Mouse (Mus musculus) liver, embryonic 12.5 days (tissue): ENCODE measurements around the gene Gm6408. TPM values are rescaled to one million over a fixed set of nuclear protein-coding genes. Genes with fewer than 3 reads are reported as not detected.
A peak's percentile ranks its signal among the peaks of the same experiment; 100 is the strongest.
"Not testable (repeated sequence)": the region's sequence is repeated elsewhere in the genome, so short reads cannot be mapped to it uniquely, and the experiment has no call there.

ENCODE experiments used
- ATAC-seq: fragments of 200-750 bp; cut with Nextera tagmentation; 2 replicates; pipeline ENCODE4 v1.8.0; 2017; ENCODE audit warnings: moderate number of reproducible peaks, mild to moderate bottlenecking, moderate library complexity
- H3K27ac ChIP-seq: fragments of 300-500 bp; sonication (generic); 2 replicates; pipeline ENCODE4 v1.5.1; 2016; ENCODE audit warnings: mild to moderate bottlenecking
- H3K27me3 ChIP-seq: fragments of 300-500 bp; sonication (generic); replicated peaks from 2 replicates; pipeline ENCODE4 v1.6.1; 2016; ENCODE audit warnings: mild to moderate bottlenecking, moderate library complexity
- H3K36me3 ChIP-seq: fragments of 300-500 bp; sonication (generic); 2 replicates; pipeline ENCODE4 v1.6.1; 2016; ENCODE audit warnings: mild to moderate bottlenecking, moderate library complexity
- H3K4me1 ChIP-seq: fragments of 300-500 bp; sonication (generic); 2 replicates; pipeline ENCODE4 v1.6.1; 2016
- H3K4me2 ChIP-seq: fragments of 300-500 bp; sonication (generic); 2 replicates; pipeline ENCODE4 v1.6.1; 2016; ENCODE audit warnings: mild to moderate bottlenecking, moderate library complexity
- H3K4me3 ChIP-seq: fragments of 300-500 bp; sonication (generic); 2 replicates; pipeline ENCODE4 v1.5.1; 2016; ENCODE audit warnings: mild to moderate bottlenecking, moderate library complexity
- H3K9ac ChIP-seq: fragments of 300-500 bp; sonication (generic); 2 replicates; pipeline ENCODE4 v1.6.1; 2016; ENCODE audit warnings: mild to moderate bottlenecking, moderate library complexity
- H3K9me3 ChIP-seq: fragments of 300-500 bp; sonication (generic); replicated peaks from 2 replicates; pipeline ENCODE4 v1.6.1; 2016; ENCODE audit warnings: mild to moderate bottlenecking, moderate library complexity
- WGBS: fragments of 180-500 bp; shearing (Covaris S2); methylation state at CpG from one replicate; pipeline ENCODE4 v1.1.7; 2016; ENCODE audit not compliant: insufficient replicate concordance; 5-methylcytosine and 5-hydroxymethylcytosine counted together
- polyA plus RNA-seq: library from polyadenylated mRNA; unstranded; fragments of >200 nt; fragmentation: Nextera tagmentation; extraction: Ambion mirVana; gene quantifications from 2 replicates; pipeline ENCODE4 v1.2.1, GENCODE M21; 2016

The Gm6408 gene
- polyA plus RNA-seq, 1 experiment from 2014 or later, result not detected

GRCm38 (mm10) chr5:146468311-146468710, 13.5 kb upstream of the Gm6408 start:
- 77% methylated on average over 9 of the region's 9 CpGs for WGBS
- Histone ChIP-seq H3K36me3 (no peaks in the 10 kb centered on the region), H3K4me3 (no peak overlapping the region), H3K9me3 (no peaks in the 10 kb centered on the region), H3K4me2 (no peak overlapping the region), H3K27me3 (no peaks in the 10 kb centered on the region), H3K9ac (no peak overlapping the region), H3K27ac (no peak overlapping the region), H3K4me1 (no peaks in the 10 kb centered on the region)
- no peak for ATAC-seq

GRCm38 (mm10) chr5:146470821-146471220, 10.9 kb upstream of the Gm6408 start:
- Histone ChIP-seq H3K27me3 (no peaks in the 10 kb centered on the region), H3K4me2 (no peak overlapping the region), H3K27ac (no peak overlapping the region), H3K36me3 (no peaks in the 10 kb centered on the region), H3K9me3 (no peaks in the 10 kb centered on the region), H3K4me3 (no peak overlapping the region), H3K4me1 (no peaks in the 10 kb centered on the region), H3K9ac (no peak overlapping the region)
- 76% methylated on average over 9 of the region's 9 CpGs for WGBS
- ATAC-seq, result no peak

DNA sequence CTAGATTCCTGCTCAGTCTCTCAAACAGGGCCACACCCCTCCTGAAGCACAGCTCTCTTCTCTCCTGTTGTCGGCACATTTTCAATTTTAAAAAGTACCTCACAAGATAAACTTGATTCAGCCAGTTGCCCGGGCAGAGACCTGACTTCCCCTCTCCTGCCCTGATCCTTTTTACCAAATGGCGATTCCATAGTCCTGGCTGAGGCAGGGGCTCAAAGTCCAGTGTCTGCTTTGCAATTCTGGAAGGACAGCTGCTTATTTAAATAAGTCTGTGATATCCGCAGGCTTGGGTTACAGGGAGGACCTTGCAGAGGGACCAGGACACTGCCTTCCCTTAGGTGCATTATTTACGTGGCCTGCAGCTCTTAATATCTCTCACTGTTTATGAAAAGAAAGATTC, 10.5 kb upstream of the Gm6408 start:
- H3K9me3 ChIP-seq, result no peaks in the 10 kb centered on the region
- no peaks in the 10 kb centered on the region for H3K4me1 ChIP-seq
- ATAC-seq, result peak; percentile 17; the same call in 1 of the 2 replicates
- no peak overlapping the region for H3K4me2 ChIP-seq
- H3K4me3 ChIP-seq, result no peak overlapping the region
- no peak overlapping the region for H3K9ac ChIP-seq
- no peaks in the 10 kb centered on the region for H3K36me3 ChIP-seq
- WGBS, result 53% methylated on average over 5 of the region's 5 CpGs
- H3K27me3 ChIP-seq, result no peaks in the 10 kb centered on the region
- H3K27ac ChIP-seq, result no peak overlapping the region

DNA sequence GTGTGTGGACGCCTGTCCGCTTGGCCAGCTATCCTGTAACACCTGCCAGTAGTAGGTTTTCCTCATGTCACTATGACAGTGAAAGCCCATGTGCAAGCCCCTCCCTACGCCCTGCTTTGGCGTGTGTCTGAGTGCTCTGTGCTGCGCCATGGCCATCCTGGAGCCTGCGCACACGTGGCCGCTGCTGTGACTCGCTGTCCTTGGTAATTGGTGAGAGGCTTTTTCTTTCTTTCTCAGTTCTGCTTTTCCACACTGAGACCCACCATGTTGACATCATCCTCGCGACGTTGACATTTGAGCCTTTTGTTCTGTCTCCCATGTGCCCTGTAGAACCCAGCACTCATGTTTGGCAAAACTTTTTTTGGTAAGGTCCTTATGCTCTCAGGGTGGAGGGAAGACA, 9.9 kb upstream of the Gm6408 start:
- no peak overlapping the region for H3K9ac ChIP-seq
- no peak overlapping the region for H3K4me2 ChIP-seq
- no peaks in the 10 kb centered on the region for H3K36me3 ChIP-seq
- H3K27me3 ChIP-seq, result no peaks in the 10 kb centered on the region
- H3K27ac ChIP-seq, result no peak overlapping the region
- no peaks in the 10 kb centered on the region for H3K4me1 ChIP-seq
- no peaks in the 10 kb centered on the region for H3K9me3 ChIP-seq
- H3K4me3 ChIP-seq, result no peak overlapping the region
- ATAC-seq, result no peak
- 73% methylated on average over 12 of the region's 12 CpGs for WGBS

DNA sequence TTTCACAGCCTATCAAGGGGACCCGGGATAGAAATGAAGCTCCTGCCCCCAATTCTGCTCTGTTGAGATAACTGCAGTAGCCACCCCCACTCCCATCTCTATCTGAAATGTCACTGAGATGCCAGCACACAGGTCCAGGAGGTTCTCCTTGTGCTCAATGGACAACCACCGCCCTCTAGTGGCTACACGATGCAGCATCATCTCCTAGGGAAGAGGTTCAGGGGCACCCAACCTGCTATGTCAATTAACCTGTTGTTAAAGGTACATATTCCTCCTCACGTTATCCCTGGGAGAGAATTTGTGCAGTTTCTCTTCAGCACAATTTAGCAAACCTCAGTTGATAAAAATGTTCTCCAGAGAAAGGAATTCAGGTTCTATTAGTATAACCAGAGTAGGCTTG, 2.2 kb upstream of the Gm6408 start:
- H3K9ac ChIP-seq, ATAC-seq, H3K36me3 ChIP-seq, H3K4me2 ChIP-seq, H3K4me3 ChIP-seq, H3K27me3 ChIP-seq, H3K9me3 ChIP-seq, H3K4me1 ChIP-seq, H3K27ac ChIP-seq: not testable (repeated sequence)
- 2% methylated on average over 4 of the region's 4 CpGs for WGBS

GRCm38 (mm10) chr5:146488959-146489358, 7.2 kb downstream of the Gm6408 start:
- not testable (repeated sequence) for H3K27me3 ChIP-seq, ATAC-seq, H3K9me3 ChIP-seq, H3K4me2 ChIP-seq, H3K4me1 ChIP-seq, H3K4me3 ChIP-seq, H3K36me3 ChIP-seq, H3K9ac ChIP-seq, H3K27ac ChIP-seq
- WGBS, result 6% methylated on average over 3 of the region's 4 CpGs

DNA sequence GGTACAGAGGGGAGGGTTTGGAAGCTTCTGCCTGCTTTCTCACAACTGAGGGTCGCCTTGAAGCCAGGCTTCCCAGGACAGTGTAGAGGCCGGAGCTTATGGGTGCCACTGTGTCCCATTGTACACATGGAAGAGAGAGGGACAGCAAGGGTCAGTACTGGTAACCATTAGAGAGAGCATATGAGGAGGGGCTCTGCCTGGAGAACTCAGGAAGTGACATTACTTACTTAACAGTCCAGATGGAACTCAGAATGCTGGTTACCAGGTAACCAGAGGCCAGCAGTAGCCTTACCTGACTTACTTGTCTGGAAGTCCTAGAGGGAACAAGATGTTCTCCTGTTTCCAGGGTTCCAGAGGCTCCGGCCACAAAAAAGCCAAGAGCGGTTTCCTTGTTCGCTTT, 9.3 kb downstream of the Gm6408 start, which contains the start of gene Gm6370:
Gene Gm6370, plus strand, starts transcription at position 301 of the 400 bp plus-strand sequence.
- H3K4me2 ChIP-seq, H3K27me3 ChIP-seq, H3K36me3 ChIP-seq, H3K27ac ChIP-seq, H3K4me3 ChIP-seq, H3K4me1 ChIP-seq, H3K9me3 ChIP-seq, ATAC-seq, H3K9ac ChIP-seq: not testable (repeated sequence)
- WGBS, result no CpG with 5 or more reads among the region's 5 CpGs

GRCm38 (mm10) chr5:146502099-146502498, 20.3 kb downstream of the Gm6408 start, which contains the start of gene 4930449I24Rik:
4930449I24Rik (plus strand) TSS chr5:146502399.
- H3K9me3 ChIP-seq, H3K9ac ChIP-seq, H3K4me1 ChIP-seq, H3K4me2 ChIP-seq, H3K27me3 ChIP-seq, H3K27ac ChIP-seq, H3K36me3 ChIP-seq, ATAC-seq, H3K4me3 ChIP-seq: not testable (repeated sequence)
- WGBS, result no CpG with 5 or more reads among the region's 5 CpGs

GRCm38 (mm10) chr5:146513823-146514222, 32.1 kb downstream of the Gm6408 start, which contains the start of gene Gm3402:
Gm3402 (plus strand) TSS chr5:146514123.
- H3K27me3 ChIP-seq, H3K27ac ChIP-seq, H3K9me3 ChIP-seq, H3K4me1 ChIP-seq, H3K9ac ChIP-seq, H3K36me3 ChIP-seq, H3K4me3 ChIP-seq, H3K4me2 ChIP-seq, ATAC-seq: not testable (repeated sequence)
- WGBS, result 69% methylated on average over 2 of the region's 5 CpGs

GRCm38 (mm10) chr5:146525501-146525900, 43.7 kb downstream of the Gm6408 start, which contains the start of gene Gm3404:
Gm3404 (plus strand) TSS chr5:146525801.
- ATAC-seq, H3K4me2 ChIP-seq, H3K4me1 ChIP-seq, H3K9me3 ChIP-seq, H3K9ac ChIP-seq, H3K27ac ChIP-seq, H3K4me3 ChIP-seq, H3K27me3 ChIP-seq, H3K36me3 ChIP-seq: not testable (repeated sequence)
- WGBS, result 81% methylated on average over 3 of the region's 3 CpGs

Other genes starting within 250 kb of the Gm6408 start
- gene Wasf3, start 97.0 kb upstream of the Gm6408 start, polyA plus RNA-seq, result 0.13 and 0.19 TPM in 2 replicates
- not detected in 2 replicates for gene Gm6370, start 9.4 kb downstream of the Gm6408 start, polyA plus RNA-seq
- gene 4930449I24Rik, start 20.4 kb downstream of the Gm6408 start, polyA plus RNA-seq, result not detected in 2 replicates
- not detected in 2 replicates for gene Gm3402, start 32.2 kb downstream of the Gm6408 start, polyA plus RNA-seq
- not detected in 2 replicates for gene Gm3404, start 43.8 kb downstream of the Gm6408 start, polyA plus RNA-seq
- not detected in 2 replicates for gene Gm3409, start 55.7 kb downstream of the Gm6408 start, polyA plus RNA-seq
- not detected in 2 replicates for gene Gm3415, start 74.2 kb downstream of the Gm6408 start, polyA plus RNA-seq
- 0.08 TPM in 1 of 2 replicates, not detected in the other for gene Gpr12, start 103.3 kb downstream of the Gm6408 start, polyA plus RNA-seq